Mouse (Mus musculus) neural tube, embryonic 13.5 days (tissue): ENCODE measurements around the gene Rgs6. TPM values are rescaled to one million over a fixed set of nuclear protein-coding genes. Genes with fewer than 3 reads are reported as not detected.

Experiments
- ATAC-seq: fragments of 200-750 bp; cut with Nextera tagmentation; 2 replicates; pipeline ENCODE4 v1.8.0; 2017; ENCODE audit warnings: low read depth, mild to moderate bottlenecking, moderate TSS enrichment, moderate library complexity
- H3K27ac ChIP-seq: fragments of 300-500 bp; sonication (generic); replicated peaks from 2 replicates; pipeline ENCODE4 v1.5.1; 2015; ENCODE audit warnings: moderate library complexity, mild to moderate bottlenecking, inconsistent platforms
- H3K27me3 ChIP-seq: fragments of 300-500 bp; sonication (generic); 2 replicates; pipeline ENCODE4 v1.6.1; 2015; ENCODE audit warnings: mild to moderate bottlenecking, inconsistent platforms
- H3K36me3 ChIP-seq: fragments of 300-500 bp; sonication (generic); 2 replicates; pipeline ENCODE4 v1.6.1; 2015; ENCODE audit warnings: mild to moderate bottlenecking, inconsistent platforms
- H3K4me1 ChIP-seq: fragments of 300-500 bp; sonication (generic); replicated peaks from 2 replicates; pipeline ENCODE4 v1.6.1; 2015; ENCODE audit warnings: inconsistent platforms
- H3K4me2 ChIP-seq: fragments of 300-500 bp; sonication (generic); 2 replicates; pipeline ENCODE4 v1.6.1; 2015; ENCODE audit warnings: inconsistent platforms, mild to moderate bottlenecking, moderate library complexity
- H3K4me3 ChIP-seq: fragments of 300-500 bp; sonication (generic); 2 replicates; pipeline ENCODE4 v1.5.1; 2015; ENCODE audit warnings: mild to moderate bottlenecking, inconsistent platforms
- H3K9ac ChIP-seq: fragments of 300-500 bp; sonication (generic); 2 replicates; pipeline ENCODE4 v1.6.1; 2015; ENCODE audit warnings: moderate library complexity, mild to moderate bottlenecking, inconsistent platforms
- H3K9me3 ChIP-seq: fragments of 300-500 bp; sonication (generic); 2 replicates; pipeline ENCODE4 v1.6.1; 2016; ENCODE audit warnings: inconsistent platforms
- WGBS: fragments of 180-500 bp; shearing (Covaris S2); methylation state at CpG from one replicate; pipeline ENCODE4 v1.1.7; 2015; 5-methylcytosine and 5-hydroxymethylcytosine counted together
- polyA plus RNA-seq: library from polyadenylated mRNA; unstranded; fragments of >200 nt; fragmentation: Nextera tagmentation; extraction: Ambion mirVana; gene quantifications from 2 replicates; pipeline ENCODE4 v1.2.1, GENCODE M21; 2015

The Rgs6 gene
- polyA plus RNA-seq, 1 experiment from 2014 or later = 3.1 TPM

- no peaks in the 10 kb centered on the region for H3K36me3 ChIP-seq
- H3K9me3 ChIP-seq = no peaks in the 10 kb centered on the region
- H3K9ac ChIP-seq = no peak overlapping the region
- H3K4me2 ChIP-seq = no peak overlapping the region
- H3K27me3 ChIP-seq = no peaks in the 10 kb centered on the region
- WGBS = 72% methylated on average over 6 of the region's 6 CpGs
- no peak for ATAC-seq
- 0 out of 2 replicates have a peak overlapping the region, but pooled peaks have one; percentile 6 for H3K27ac ChIP-seq
- peaks cover 27% of the 10 kb centered on the region for H3K4me1 ChIP-seq
- no peak overlapping the region for H3K4me3 ChIP-seq
These were observed 525.0 kb downstream of the Rgs6 start for GRCm38 (mm10) chr12:83112901-83113628.

GRCm38 (mm10) chr12:83113971-83114370 is 525.9 kb downstream of the Rgs6 start:
- Histone ChIP-seq H3K4me3 (no peak overlapping the region), H3K27me3 (no peaks in the 10 kb centered on the region), H3K9ac (no peak overlapping the region), H3K9me3 (no peaks in the 10 kb centered on the region), H3K4me2 (no peak overlapping the region), H3K27ac (no peak overlapping the region), H3K36me3 (no peaks in the 10 kb centered on the region), H3K4me1 (peaks cover 27% of the 10 kb centered on the region)
- ATAC-seq = no peak
- 49% methylated on average over 3 of the region's 3 CpGs for WGBS

DNA sequence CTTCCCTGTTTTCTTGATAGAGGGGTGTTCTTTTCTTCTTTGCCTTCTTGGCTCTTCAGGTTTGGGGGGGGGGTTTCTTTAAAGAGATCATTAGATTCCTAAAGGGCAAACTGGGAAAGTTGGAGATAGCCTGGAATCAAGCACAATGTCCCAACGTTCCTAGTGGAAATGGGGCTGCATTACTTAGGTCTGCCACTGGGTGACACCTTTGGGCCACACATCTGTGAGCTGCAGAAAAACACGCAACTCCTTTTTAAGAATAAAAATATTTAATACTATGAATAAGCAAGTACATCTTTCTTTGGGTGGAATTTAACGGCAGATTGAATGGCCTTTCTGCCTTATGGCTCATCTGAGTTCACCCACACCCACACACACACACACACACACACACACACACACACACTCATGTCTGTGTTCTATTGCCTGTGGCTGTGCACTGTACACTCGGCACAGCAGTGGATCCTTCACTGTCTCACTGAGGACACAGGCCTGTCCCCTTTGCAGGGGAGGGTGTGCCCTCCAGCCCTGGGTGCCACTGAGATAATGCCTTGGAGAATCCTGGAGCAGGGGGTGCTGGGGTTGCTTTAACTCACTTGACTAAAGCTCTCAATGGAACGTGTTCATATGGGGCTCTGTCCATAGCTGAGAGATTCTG is 526.4 kb downstream of the Rgs6 start:
- H3K27ac ChIP-seq = no peak overlapping the region
- no peaks in the 10 kb centered on the region for H3K27me3 ChIP-seq
- H3K36me3 ChIP-seq = no peaks in the 10 kb centered on the region
- H3K9me3 ChIP-seq = no peaks in the 10 kb centered on the region
- no peak overlapping the region for H3K4me2 ChIP-seq
- peaks cover 27% of the 10 kb centered on the region for H3K4me1 ChIP-seq
- H3K9ac ChIP-seq = no peak overlapping the region
- WGBS = 40% methylated on average over 5 of the region's 5 CpGs
- no peak for ATAC-seq
- no peak overlapping the region for H3K4me3 ChIP-seq

DNA sequence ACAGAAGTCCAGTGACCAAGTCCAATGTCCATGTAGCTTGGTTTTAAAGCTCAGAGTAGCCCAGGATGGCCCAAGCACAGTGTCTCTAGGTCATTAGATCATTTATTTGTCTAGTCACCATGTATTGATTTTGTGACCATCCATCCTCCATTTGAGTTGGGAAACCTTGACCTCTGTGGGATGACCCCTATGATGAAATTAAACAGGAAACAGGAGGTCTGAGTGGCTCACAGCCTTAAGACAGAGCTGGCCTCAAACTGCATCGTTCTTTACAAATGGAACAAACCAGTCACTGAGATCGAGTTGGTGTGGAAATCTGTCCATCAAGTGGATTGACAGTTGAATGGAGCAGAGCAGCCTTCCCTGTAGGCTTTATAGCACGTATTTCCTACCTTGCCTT is 536.0 kb downstream of the Rgs6 start:
- Histone ChIP-seq H3K27me3 (no peaks in the 10 kb centered on the region), H3K4me3 (no peak overlapping the region), H3K4me1 (0 out of 2 replicates have a peak, but pooled peaks cover 7% of the 10 kb centered on the region), H3K27ac (no peak overlapping the region), H3K36me3 (no peaks in the 10 kb centered on the region), H3K9ac (no peak overlapping the region), H3K4me2 (no peak overlapping the region), H3K9me3 (no peaks in the 10 kb centered on the region)
- 79% methylated on average over 3 of the region's 3 CpGs for WGBS
- no peak for ATAC-seq

GRCm38 (mm10) chr12:83125284-83125683 is 537.2 kb downstream of the Rgs6 start:
- no peaks in the 10 kb centered on the region for H3K9me3 ChIP-seq
- no peak overlapping the region for H3K4me3 ChIP-seq
- no peak overlapping the region for H3K9ac ChIP-seq
- no peaks in the 10 kb centered on the region for H3K27me3 ChIP-seq
- no peaks in the 10 kb centered on the region for H3K36me3 ChIP-seq
- no peak overlapping the region for H3K27ac ChIP-seq
- H3K4me1 ChIP-seq = 0 out of 2 replicates have a peak, but pooled peaks cover 7% of the 10 kb centered on the region
- ATAC-seq = no peak
- no peak overlapping the region for H3K4me2 ChIP-seq
- WGBS = 89% methylated on average over 4 of the region's 4 CpGs

GRCm38 (mm10) chr12:83126923-83127322 is 538.8 kb downstream of the Rgs6 start:
- Histone ChIP-seq H3K27ac (no peak overlapping the region), H3K9ac (no peak overlapping the region), H3K36me3 (no peaks in the 10 kb centered on the region), H3K4me2 (no peak overlapping the region), H3K4me1 (0 out of 2 replicates have a peak, but pooled peaks cover 7% of the 10 kb centered on the region), H3K27me3 (no peaks in the 10 kb centered on the region), H3K9me3 (no peaks in the 10 kb centered on the region), H3K4me3 (no peak overlapping the region)
- ATAC-seq = no peak
- WGBS = 84% methylated on average over 7 of the region's 7 CpGs

DNA sequence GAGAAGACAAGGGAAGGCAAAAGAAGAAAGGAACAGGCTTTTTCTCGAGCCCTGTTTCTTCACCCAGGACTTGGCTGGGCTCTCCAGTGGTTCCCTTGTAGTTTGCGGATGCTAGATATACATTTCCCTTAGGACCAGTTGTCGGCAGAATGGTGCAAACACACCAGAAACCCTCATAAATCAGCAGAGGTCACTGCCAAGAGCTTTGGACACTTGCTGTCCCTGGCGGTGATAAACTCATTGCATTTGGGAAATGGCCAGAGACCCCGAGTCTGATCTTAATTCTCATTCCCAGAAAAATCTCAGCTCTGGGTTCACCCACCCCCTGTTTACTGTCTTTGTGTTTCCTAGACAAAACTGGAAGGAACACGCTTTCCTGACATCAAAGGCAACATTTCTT is 539.9 kb downstream of the Rgs6 start:
- 44% methylated on average over 6 of the region's 6 CpGs for WGBS
- Histone ChIP-seq H3K4me2 (no peak overlapping the region), H3K4me3 (no peak overlapping the region), H3K4me1 (0 out of 2 replicates have a peak, but pooled peaks cover 7% of the 10 kb centered on the region), H3K27ac (no peak overlapping the region), H3K27me3 (no peaks in the 10 kb centered on the region), H3K9me3 (no peaks in the 10 kb centered on the region), H3K36me3 (no peaks in the 10 kb centered on the region), H3K9ac (no peak overlapping the region)
- ATAC-seq = no peak

DNA sequence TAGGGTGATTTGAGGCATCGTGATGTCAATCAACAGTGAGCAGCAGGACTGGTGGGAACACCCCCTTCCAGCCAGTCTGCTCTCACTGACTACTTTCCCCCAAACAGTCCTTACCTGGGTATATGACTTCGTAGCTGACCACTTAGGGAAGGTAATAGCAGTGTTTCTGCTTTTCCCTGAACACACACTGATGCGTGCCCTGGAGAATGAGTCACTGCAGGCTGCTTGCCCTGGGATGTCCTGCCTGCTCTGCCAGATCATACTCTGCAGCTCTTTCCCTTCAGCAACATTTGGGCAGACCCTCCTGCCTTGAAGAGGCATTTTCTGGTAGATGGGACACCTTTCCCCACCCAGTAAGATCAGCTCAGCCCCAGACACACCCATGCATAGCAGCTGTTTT is 540.5 kb downstream of the Rgs6 start:
- Histone ChIP-seq H3K9ac (no peak overlapping the region), H3K4me1 (0 out of 2 replicates have a peak, but pooled peaks cover 7% of the 10 kb centered on the region), H3K4me2 (no peak overlapping the region), H3K27ac (no peak overlapping the region), H3K27me3 (no peaks in the 10 kb centered on the region), H3K9me3 (no peaks in the 10 kb centered on the region), H3K4me3 (no peak overlapping the region), H3K36me3 (no peaks in the 10 kb centered on the region)
- no peak for ATAC-seq
- 88% methylated on average over 2 of the region's 3 CpGs for WGBS

DNA sequence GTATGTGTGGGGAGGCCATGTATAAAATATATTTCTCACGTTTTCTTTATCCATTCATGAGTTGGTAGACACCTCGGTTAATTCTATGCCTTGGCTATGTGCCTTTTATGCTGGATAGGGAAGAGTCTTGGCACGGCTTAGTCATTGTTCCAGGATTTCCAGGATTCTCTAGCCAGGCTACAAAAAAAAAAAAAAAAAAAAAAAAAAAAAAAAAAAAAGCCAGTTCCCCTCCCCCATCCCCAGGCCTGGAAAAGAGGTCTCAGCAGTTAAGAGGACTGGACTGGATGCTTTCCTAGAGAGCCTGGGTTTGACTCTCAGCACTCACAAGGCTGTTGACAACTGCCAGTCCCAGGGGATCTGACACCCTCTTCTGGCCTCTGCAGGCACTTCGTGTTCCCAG is 543.3 kb downstream of the Rgs6 start:
- no peak overlapping the region for H3K27ac ChIP-seq
- no peaks in the 10 kb centered on the region for H3K9me3 ChIP-seq
- ATAC-seq = no peak
- no peaks in the 10 kb centered on the region for H3K36me3 ChIP-seq
- 76% methylated on average over 4 of the region's 4 CpGs for WGBS
- H3K4me2 ChIP-seq = no peak overlapping the region
- no peak overlapping the region for H3K9ac ChIP-seq
- H3K4me1 ChIP-seq = 0 out of 2 replicates have a peak, but pooled peaks cover 7% of the 10 kb centered on the region
- H3K27me3 ChIP-seq = no peaks in the 10 kb centered on the region
- no peak overlapping the region for H3K4me3 ChIP-seq

DNA sequence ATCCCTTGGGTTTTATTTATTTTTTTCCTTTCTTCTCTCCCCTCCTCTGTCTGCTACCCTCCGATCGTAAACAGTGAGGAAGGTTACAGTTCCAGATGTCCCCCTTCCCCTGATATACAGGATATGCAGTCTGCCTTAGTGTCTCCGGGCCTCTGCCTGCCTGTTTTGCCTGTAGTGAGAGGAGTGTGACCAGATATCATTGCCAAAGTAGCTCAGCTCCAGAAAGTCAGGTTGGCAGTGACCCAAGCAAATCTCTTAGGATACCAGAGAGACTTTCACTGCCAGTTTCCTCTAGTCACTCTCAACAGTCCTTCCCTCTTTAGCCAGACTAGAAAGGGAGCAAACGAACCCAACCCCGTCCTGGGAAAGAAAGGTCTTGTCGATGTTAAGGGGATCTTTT is 545.7 kb downstream of the Rgs6 start:
- 80% methylated on average over 6 of the region's 6 CpGs for WGBS
- H3K9me3 ChIP-seq = no peaks in the 10 kb centered on the region
- no peaks in the 10 kb centered on the region for H3K4me1 ChIP-seq
- no peaks in the 10 kb centered on the region for H3K36me3 ChIP-seq
- ATAC-seq = no peak
- H3K27me3 ChIP-seq = no peaks in the 10 kb centered on the region
- H3K4me2 ChIP-seq = no peak overlapping the region
- H3K9ac ChIP-seq = no peak overlapping the region
- H3K4me3 ChIP-seq = no peak overlapping the region
- H3K27ac ChIP-seq = no peak overlapping the region

DNA sequence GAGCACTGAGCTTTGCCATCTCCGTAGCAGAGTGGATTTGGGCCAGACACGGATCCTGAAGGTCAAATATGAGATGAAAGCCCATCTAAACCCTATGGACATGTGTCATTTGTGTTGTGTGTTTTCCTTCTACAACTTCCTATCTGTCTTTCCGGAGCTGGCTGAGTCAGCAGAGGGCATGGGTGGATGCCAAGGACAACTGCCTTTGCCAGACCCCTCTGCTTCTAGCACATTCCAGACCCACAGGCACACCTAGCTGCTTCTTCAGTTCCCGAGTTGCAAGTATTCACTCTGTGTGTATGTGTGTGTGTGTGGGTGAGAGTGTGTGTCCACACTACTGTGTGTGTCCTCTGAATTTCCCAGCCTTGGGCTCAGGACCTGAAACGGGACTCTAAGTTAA is 547.9 kb downstream of the Rgs6 start:
- Histone ChIP-seq H3K9me3 (no peaks in the 10 kb centered on the region), H3K36me3 (no peaks in the 10 kb centered on the region), H3K9ac (no peak overlapping the region), H3K27ac (no peak overlapping the region), H3K27me3 (no peaks in the 10 kb centered on the region), H3K4me2 (no peak overlapping the region), H3K4me1 (no peaks in the 10 kb centered on the region), H3K4me3 (no peak overlapping the region)
- no peak for ATAC-seq
- WGBS = 89% methylated on average over 5 of the region's 5 CpGs

- Histone ChIP-seq H3K27ac (no peak overlapping the region), H3K9ac (no peak overlapping the region), H3K4me3 (no peak overlapping the region), H3K36me3 (no peaks in the 10 kb centered on the region), H3K4me1 (no peaks in the 10 kb centered on the region), H3K4me2 (no peak overlapping the region), H3K27me3 (no peaks in the 10 kb centered on the region), H3K9me3 (no peaks in the 10 kb centered on the region)
- no peak for ATAC-seq
- 80% methylated on average over 2 of the region's 2 CpGs for WGBS
These were observed 548.4 kb downstream of the Rgs6 start for GRCm38 (mm10) chr12:83136460-83136859.
